Mouse (Mus musculus) spleen, adult 2 months (tissue): ENCODE measurements around the gene Olfr1373.

ENCODE experiments used
- CTCF ChIP-seq: fragments of 200-500 bp; IDR thresholded peaks from 2 replicates; pipeline ENCODE4 v1.5.1; 2011; ENCODE audit warnings: mild to moderate bottlenecking, inconsistent platforms; ENCODE audit not compliant: insufficient read depth, insufficient read length, insufficient replicate concordance; ENCODE audit errors: extremely low read depth
- POLR2A ChIP-seq: fragments of 200-500 bp; IDR thresholded peaks from 2 replicates; pipeline ENCODE4 v1.6.1; 2011; ENCODE audit warnings: low read depth, low read length, inconsistent platforms

DNA sequence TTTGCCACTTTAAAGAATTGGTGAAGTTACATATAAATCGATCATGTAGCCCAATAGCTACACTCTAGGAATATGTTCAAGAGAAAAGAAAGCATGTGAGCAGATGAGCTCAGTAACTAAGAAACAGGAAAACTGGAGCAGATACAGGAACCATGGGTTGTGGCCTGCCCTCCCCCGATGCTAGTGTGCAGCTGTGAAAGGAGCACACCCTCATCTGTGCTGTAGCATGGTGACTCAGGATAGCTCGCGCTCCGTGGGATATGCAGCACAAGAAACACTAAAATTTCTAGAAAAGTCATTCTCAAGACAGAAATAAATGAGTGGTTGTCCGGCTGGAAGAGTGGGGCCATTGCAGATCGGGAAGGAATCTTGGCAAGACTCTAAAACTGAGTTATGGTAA is 28.2 kb downstream of the Olfr1373 start:
- TF ChIP-seq CTCF (no peak), POLR2A (no peak)
